Mouse (Mus musculus): ENCODE data around the gene Cdc26. TPM values are rescaled to one million over a fixed set of nuclear protein-coding genes. Genes with fewer than 3 reads are reported as not detected.

Gene Cdc26
- polyA plus RNA-seq (2016; fragmentation: Nextera tagmentation; extraction: Ambion mirVana), result 203 and 210 TPM in 2 replicates

DNA sequence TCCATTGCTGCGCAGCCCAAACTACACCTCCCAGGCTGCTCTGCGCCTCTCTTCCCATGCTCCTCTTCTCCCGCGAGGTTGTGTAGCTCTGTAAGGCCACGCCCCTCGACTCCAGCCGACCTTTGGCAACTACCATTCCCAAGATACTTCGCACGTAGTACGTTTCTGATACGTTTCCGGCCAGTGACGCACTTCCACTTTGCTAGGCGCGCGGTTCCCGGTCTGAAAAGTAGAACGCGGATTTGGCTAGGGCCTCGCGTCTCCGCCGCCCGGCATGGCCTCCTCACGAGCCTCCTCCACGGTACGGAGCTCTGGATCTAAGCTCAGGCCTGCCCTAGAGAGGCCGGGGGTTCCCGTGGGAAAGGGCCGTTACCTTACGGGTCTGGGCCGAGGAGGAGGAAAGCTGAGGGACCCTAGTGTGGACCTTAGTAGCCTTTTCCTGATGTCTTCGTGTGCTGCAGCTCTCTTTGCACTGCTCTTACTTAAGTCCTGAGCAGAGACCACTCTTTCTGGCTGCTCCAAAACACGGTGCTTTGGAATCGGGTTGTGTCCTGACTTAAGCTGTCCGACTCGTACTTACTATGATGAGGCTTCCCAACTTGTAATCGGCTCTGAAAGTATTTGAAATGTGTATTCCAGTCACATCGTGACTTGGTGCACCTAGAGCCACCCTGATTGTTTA, at the start of gene Cdc26, which contains the start of gene Prpf4:
Gene Cdc26 (minus strand): TSS at position 42 of the 682 bp plus-strand sequence.
Gene Prpf4 (plus strand): TSS at position 197 of the 682 bp plus-strand sequence.
- Histone ChIP-seq H3K27ac (peak within 1 kb of the TSS; percentile 88), H3K4me2 (replicated peaks) (peak within 1 kb of the TSS; percentile 82), H3K9me3 (no peaks in the 10 kb centered on the region), H3K4me1 (peaks cover 26% of the 10 kb centered on the region), H3K27me3 (no peaks in the 10 kb centered on the region), H3K4me3 (peak within 1 kb of the TSS; percentile 69), H3K36me3 (peaks cover 32% of the 10 kb centered on the region), H3K9ac (peak within 1 kb of the TSS; percentile 83)
- peak; percentile 98 for ATAC-seq (ENCODE audit: insufficient number of reproducible peaks, insufficient read depth, low FRiP score, low TSS enrichment)
- WGBS, result under 1% methylated on average over 39 of the region's 39 CpGs

DNA sequence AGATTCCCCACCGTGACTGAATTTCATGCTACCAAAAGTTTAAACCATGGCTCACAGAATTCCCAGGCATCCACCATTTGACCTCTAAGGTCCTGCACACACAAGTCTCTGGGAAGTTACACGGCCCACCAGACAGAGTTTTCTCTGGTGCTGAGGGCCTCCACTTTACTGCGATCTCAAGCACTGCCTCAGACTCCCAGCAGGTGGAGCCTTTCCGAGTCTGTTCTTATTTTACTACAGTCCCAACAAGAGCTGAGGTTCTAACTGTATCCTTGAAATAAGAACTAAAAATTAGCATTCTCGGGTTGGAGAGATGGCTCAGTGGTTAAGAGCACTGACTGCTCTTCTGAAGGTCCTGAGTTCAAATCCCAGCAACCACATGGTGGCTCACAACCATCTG, 46.6 kb upstream of the Cdc26 start:
- ATAC-seq (ENCODE audit: insufficient number of reproducible peaks, insufficient read depth, low FRiP score, low TSS enrichment), result 0 out of 2 replicates have a peak, but pooled peaks have one; percentile 50
- Histone ChIP-seq H3K9me3 (no peaks in the 10 kb centered on the region), H3K27ac (no peak overlapping the region), H3K27me3 (no peaks in the 10 kb centered on the region), H3K9ac (no peak overlapping the region), H3K4me2 (replicated peaks) (no peak overlapping the region), H3K4me3 (no peak overlapping the region), H3K36me3 (no peaks in the 10 kb centered on the region), H3K4me1 (no peaks in the 10 kb centered on the region)
- 55% methylated on average over 5 of the region's 5 CpGs for WGBS

DNA sequence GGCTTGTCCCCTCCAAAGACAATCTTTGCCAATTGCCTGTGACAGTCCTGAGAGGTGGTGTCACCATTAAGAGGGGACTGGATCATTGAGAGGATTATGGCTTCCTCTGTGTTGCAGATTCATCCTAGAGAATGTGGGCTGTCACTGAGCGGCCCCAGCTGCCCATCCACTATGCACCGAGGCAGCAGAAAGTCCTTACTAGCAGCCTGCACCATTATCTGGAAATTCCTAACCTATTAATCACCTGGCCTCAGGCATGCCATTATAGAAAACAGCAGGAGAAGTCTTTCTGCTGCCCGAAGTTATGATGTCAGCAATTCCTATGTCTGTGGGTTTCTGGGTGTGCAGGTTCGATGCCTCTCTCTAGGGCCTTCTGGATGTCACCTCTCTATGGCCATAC, 32.5 kb upstream of the Cdc26 start:
- Histone ChIP-seq H3K4me2 (replicated peaks) (no peak overlapping the region), H3K4me3 (no peak overlapping the region), H3K27ac (no peak overlapping the region), H3K9ac (no peak overlapping the region), H3K4me1 (no peaks in the 10 kb centered on the region), H3K9me3 (no peaks in the 10 kb centered on the region), H3K36me3 (no peaks in the 10 kb centered on the region), H3K27me3 (no peaks in the 10 kb centered on the region)
- no peak for ATAC-seq (ENCODE audit: insufficient number of reproducible peaks, insufficient read depth, low FRiP score, low TSS enrichment)
- WGBS, result 70% methylated on average over 4 of the region's 4 CpGs

DNA sequence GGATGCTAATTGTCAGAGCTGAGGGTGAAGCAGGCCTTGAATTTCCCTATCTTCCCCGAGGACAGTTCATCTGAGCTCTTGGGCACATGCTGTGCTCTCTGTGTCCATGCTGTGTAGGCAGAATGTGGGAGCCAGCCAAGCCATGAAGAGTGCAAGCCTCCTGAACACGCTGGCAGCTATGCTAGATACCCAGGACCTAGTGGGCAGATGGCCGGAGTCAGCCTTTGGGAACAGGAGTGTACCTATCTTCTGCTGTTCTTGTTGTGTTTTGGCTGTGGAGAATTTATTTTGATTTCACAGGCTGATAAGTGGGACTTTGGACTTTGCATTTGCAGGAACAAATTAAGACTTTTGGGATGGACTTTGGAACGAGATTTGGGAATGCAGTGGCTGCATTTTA, 32.1 kb upstream of the Cdc26 start:
- ATAC-seq (ENCODE audit: insufficient number of reproducible peaks, insufficient read depth, low FRiP score, low TSS enrichment), result no peak
- 76% methylated on average over 4 of the region's 4 CpGs for WGBS

DNA sequence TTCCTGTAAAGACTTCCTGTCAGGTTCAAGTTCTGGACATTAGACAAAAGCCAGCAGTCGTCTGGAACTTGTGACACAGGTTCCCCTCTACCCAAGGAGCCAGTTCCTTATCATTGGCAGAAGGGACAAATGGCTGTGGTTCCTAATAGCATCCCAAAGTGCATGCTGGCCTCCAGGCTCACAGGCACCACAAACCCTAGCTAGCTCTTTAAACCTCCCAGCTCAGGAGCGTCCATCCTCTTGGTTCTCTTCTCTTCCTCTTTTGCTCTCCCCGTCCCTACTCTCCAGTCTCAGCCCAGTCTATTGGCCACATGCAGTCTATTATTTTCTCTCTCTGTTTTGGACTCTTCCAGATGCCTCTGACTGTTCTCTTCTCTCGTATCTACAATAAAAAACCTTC, 31.4 kb upstream of the Cdc26 start:
- H3K9ac ChIP-seq, result no peak overlapping the region
- H3K4me1 ChIP-seq, result no peaks in the 10 kb centered on the region
- no peaks in the 10 kb centered on the region for H3K9me3 ChIP-seq
- H3K4me2 ChIP-seq (replicated peaks), result no peak overlapping the region
- H3K36me3 ChIP-seq, result no peaks in the 10 kb centered on the region
- H3K27me3 ChIP-seq, result no peaks in the 10 kb centered on the region
- H3K4me3 ChIP-seq, result no peak overlapping the region
- WGBS, result 58% methylated on average over 4 of the region's 4 CpGs
- ATAC-seq (ENCODE audit: insufficient number of reproducible peaks, insufficient read depth, low FRiP score, low TSS enrichment), result no peak
- no peak overlapping the region for H3K27ac ChIP-seq

More for the DNA sequence above, 32.1 kb upstream of the Cdc26 start:
- Histone ChIP-seq H3K36me3 (no peaks in the 10 kb centered on the region), H3K27ac (no peak overlapping the region), H3K4me3 (no peak overlapping the region), H3K9ac (no peak overlapping the region), H3K4me2 (replicated peaks) (no peak overlapping the region), H3K4me1 (no peaks in the 10 kb centered on the region), H3K27me3 (no peaks in the 10 kb centered on the region), H3K9me3 (no peaks in the 10 kb centered on the region)

DNA sequence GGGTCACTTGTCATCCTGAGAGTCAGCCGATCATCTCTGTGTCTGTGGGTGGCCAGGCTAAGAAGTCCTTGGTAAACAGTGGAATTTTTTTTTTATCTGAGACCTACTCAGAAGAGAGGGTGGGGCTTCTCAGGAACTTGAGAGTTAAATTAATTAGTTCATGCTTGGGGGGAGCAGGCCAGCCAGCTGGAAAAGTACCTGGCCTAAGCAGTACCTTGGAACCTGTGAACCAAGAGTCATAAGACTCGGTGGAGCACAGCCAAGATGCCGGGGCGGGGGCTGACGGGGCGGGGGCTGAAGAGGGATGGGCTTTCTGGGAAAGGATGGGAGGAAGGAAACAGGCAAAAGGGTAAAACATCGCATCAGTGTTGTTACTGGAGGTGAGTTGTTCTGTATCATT, 29.4 kb upstream of the Cdc26 start:
- Histone ChIP-seq H3K9me3 (no peaks in the 10 kb centered on the region), H3K27me3 (no peaks in the 10 kb centered on the region), H3K4me2 (replicated peaks) (no peak overlapping the region), H3K4me3 (no peak overlapping the region), H3K27ac (no peak overlapping the region), H3K4me1 (no peaks in the 10 kb centered on the region), H3K9ac (no peak overlapping the region), H3K36me3 (no peaks in the 10 kb centered on the region)
- no peak for ATAC-seq (ENCODE audit: insufficient number of reproducible peaks, insufficient read depth, low FRiP score, low TSS enrichment)
- 84% methylated on average over 7 of the region's 7 CpGs for WGBS

DNA sequence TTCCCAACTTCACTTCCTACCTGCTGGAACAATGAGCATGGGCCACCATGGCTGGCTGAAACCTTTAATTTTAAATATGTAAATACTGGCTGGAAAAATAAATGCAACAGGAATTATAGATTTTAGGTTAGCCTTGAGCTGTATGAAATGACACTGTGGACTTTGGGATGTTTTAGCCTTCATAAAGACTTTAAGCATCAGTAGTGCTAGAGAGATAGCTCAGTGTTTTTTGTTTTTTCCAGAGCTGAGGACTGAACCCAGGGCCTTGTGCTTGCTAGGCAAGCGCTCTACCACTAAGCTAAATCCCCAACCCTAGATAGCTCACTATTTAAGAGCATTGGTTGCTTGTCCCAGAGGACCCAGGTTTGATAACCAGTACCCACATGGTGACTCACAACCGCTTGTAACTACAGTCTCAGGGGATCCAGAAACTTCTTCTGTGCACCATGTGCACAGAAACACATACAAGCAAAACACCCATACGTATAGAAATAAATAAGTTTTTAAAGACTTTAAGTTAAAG, 28.9 kb upstream of the Cdc26 start:
- no peaks in the 10 kb centered on the region for H3K4me1 ChIP-seq
- H3K9ac ChIP-seq, result no peak overlapping the region
- H3K4me3 ChIP-seq, result no peak overlapping the region
- H3K9me3 ChIP-seq, result no peaks in the 10 kb centered on the region
- WGBS, result 85% methylated on average over 3 of the region's 3 CpGs
- ATAC-seq (ENCODE audit: insufficient number of reproducible peaks, insufficient read depth, low FRiP score, low TSS enrichment), result no peak
- no peaks in the 10 kb centered on the region for H3K27me3 ChIP-seq
- H3K27ac ChIP-seq, result no peak overlapping the region
- no peaks in the 10 kb centered on the region for H3K36me3 ChIP-seq
- no peak overlapping the region for H3K4me2 ChIP-seq (replicated peaks)

DNA sequence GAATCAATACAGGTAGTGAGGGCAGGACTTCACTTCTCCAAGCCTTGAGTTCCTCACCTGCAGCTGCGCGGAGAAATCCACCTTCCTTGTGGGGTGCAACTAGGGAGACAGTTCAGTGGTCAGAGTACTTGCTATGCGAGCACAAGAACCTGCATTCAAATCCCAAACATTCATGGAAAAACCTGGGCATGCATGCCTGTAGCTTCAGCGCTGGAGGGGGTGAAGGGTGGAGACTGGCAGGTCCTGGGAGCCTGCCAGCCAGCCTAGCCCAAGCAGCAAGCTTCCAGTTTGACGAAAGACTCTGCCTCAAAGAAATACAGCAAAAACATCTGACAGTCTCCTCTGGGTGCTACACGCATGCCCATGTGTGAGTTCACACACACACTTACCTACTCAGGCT, 26.6 kb upstream of the Cdc26 start, which contains the start of gene Rnf183:
Gene Rnf183 (minus strand): TSS at position 172 of the 400 bp plus-strand sequence.
- Histone ChIP-seq H3K4me2 (replicated peaks) (no peak within 1 kb of the TSS), H3K4me1 (no peaks in the 10 kb centered on the region), H3K4me3 (no peak within 1 kb of the TSS), H3K9ac (no peak within 1 kb of the TSS), H3K27me3 (no peaks in the 10 kb centered on the region), H3K9me3 (no peaks in the 10 kb centered on the region), H3K27ac (no peak within 1 kb of the TSS), H3K36me3 (no peaks in the 10 kb centered on the region)
- no peak for ATAC-seq (ENCODE audit: insufficient number of reproducible peaks, insufficient read depth, low FRiP score, low TSS enrichment)
- WGBS, result 79% methylated on average over 6 of the region's 6 CpGs

DNA sequence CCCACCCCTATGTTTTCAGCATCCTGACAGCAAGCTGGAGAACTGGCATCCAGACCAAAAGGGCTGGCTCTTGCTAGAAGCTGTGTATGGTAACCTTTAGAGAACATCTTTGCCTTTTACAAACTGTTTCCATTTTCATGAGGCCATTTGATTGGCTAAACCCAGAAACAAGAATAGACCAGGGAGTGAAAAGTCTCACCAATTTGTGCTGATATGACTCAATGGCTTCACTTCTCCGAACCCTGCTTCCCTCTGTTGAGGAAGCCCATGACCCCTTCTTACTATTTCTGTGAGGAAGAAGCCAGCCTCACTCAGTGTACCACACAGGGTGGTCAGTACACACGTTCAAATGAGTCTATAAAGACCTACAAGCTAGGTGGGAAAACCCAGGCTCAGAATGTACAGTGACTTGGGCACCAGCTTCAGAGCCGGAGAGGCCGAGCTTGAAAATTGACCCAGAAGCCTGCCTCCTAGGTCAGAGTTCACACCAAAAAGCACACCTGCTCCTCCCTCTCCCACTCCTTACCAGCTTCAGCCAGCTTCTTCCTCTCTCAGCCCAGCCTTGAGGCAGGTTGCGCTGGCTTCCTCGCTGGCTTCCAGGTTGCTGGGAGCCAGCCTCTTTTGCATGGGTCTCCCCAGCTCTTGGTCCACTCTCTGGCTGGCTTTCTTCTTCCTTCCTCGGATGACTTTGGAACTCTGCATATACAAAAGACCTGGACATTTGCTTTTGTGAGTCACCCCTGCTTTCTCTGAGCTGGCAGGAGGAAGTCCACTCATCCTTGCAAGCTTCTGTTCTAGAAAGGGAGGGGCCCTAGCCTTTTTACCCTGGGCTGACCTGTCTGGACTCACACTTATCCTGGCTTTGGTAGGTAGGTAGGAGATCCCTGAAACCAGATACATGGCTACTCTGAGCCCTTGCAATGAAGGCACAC, 25.8 kb upstream of the Cdc26 start:
- Histone ChIP-seq H3K9me3 (no peaks in the 10 kb centered on the region), H3K9ac (no peak overlapping the region), H3K4me2 (replicated peaks) (no peak overlapping the region), H3K4me1 (no peaks in the 10 kb centered on the region), H3K27me3 (no peaks in the 10 kb centered on the region), H3K4me3 (no peak overlapping the region), H3K36me3 (no peaks in the 10 kb centered on the region), H3K27ac (no peak overlapping the region)
- 74% methylated on average over 7 of the region's 7 CpGs for WGBS
- ATAC-seq (ENCODE audit: insufficient number of reproducible peaks, insufficient read depth, low FRiP score, low TSS enrichment), result no peak

DNA sequence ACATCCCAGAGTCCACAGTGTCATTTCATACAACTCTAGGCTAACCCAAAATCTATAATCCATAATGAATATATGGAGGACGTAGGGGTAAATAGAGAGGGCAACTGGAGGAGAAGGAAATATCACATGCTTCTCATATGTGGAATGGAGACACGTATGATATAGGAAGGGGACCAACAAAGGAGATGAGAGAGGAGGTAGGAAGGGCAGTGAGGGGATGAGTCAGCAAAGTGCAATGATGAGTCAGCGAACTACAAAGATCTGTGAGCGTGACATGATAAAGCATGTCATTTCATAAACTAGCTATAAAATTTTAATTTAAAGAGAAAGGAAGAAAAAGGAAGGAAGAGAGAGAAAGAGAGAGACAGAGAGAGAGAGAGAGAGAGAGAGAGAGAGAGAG, 23.1 kb upstream of the Cdc26 start:
- Histone ChIP-seq H3K4me2 (replicated peaks) (no peak overlapping the region), H3K9ac (no peak overlapping the region), H3K36me3 (no peaks in the 10 kb centered on the region), H3K27ac (no peak overlapping the region), H3K9me3 (no peaks in the 10 kb centered on the region), H3K4me1 (no peaks in the 10 kb centered on the region), H3K4me3 (no peak overlapping the region), H3K27me3 (no peaks in the 10 kb centered on the region)
- ATAC-seq (ENCODE audit: insufficient number of reproducible peaks, insufficient read depth, low FRiP score, low TSS enrichment), result no peak
- WGBS, result 84% methylated on average over 4 of the region's 4 CpGs

DNA sequence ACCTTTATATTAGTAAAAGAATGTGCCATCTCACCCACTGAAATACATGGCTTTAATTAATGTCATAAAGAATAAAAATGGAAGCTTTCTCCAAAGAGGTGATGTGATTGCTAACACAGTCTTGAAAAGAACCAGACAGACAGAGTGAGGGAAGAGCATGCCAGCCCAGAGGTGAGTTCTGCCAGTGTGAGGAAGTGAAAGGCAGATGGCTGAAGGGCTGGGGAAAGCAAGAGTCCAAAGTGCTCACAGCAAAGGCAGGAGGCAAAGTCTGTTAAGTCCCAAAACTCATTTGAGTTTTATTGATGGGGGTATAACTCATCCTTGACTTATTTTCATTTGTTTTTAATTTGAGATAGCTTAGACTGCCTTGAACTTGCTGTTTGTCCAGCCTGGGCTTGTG, 22.2 kb upstream of the Cdc26 start:
- Histone ChIP-seq H3K36me3 (0 out of 2 replicates have a peak, but pooled peaks cover 1% of the 10 kb centered on the region), H3K27me3 (no peaks in the 10 kb centered on the region), H3K4me3 (no peak overlapping the region), H3K9ac (no peak overlapping the region), H3K27ac (no peak overlapping the region), H3K4me1 (no peaks in the 10 kb centered on the region), H3K4me2 (replicated peaks) (no peak overlapping the region), H3K9me3 (no peaks in the 10 kb centered on the region)
- ATAC-seq (ENCODE audit: insufficient number of reproducible peaks, insufficient read depth, low FRiP score, low TSS enrichment), result no peak

Measured in embryonic facial prominence, embryonic 12.5 days (tissue).